Mouse (Mus musculus) embryonic facial prominence, embryonic 14.5 days (tissue): Measurements from ENCODE around the gene Plekhb1. TPM values are rescaled to one million over a fixed set of nuclear protein-coding genes. Genes with fewer than 3 reads are reported as not detected.

Experiments used
- ATAC-seq: fragments of 200-750 bp; cut with Nextera tagmentation; 2 replicates; pipeline ENCODE4 v1.8.0; 2017; ENCODE audit warnings: low read depth, moderate number of reproducible peaks, moderate TSS enrichment
- DNase-seq: peaks from one replicate; pipeline ENCODE4 v3.0.0-alpha.2; 2015; ENCODE audit warnings: low spot score
- H3K27ac ChIP-seq: fragments of 300-500 bp; sonication (generic); replicated peaks from 2 replicates; pipeline ENCODE4 v1.5.1; 2014; ENCODE audit warnings: low read depth, mild to moderate bottlenecking, low read length, moderate library complexity
- H3K27me3 ChIP-seq: fragments of 300-500 bp; sonication (generic); replicated peaks from 2 replicates; pipeline ENCODE4 v1.6.1; 2014; ENCODE audit warnings: low read length; ENCODE audit not compliant: control insufficient read depth, insufficient read depth
- H3K36me3 ChIP-seq: fragments of 300-500 bp; sonication (generic); 2 replicates; pipeline ENCODE4 v1.6.1; 2014; ENCODE audit warnings: low read length, mixed read lengths; ENCODE audit not compliant: control insufficient read depth, insufficient read depth
- H3K4me1 ChIP-seq: fragments of 300-500 bp; sonication (generic); 2 replicates; pipeline ENCODE4 v1.6.1; 2014; ENCODE audit warnings: antibody characterized with exemption, low read length; ENCODE audit not compliant: control insufficient read depth, insufficient read depth
- H3K4me2 ChIP-seq: fragments of 300-500 bp; sonication (generic); 2 replicates; pipeline ENCODE4 v1.6.1; 2014; ENCODE audit warnings: low read depth, mild to moderate bottlenecking, low read length, moderate library complexity, mixed read lengths
- H3K4me3 ChIP-seq: fragments of 300-500 bp; sonication (generic); 2 replicates; pipeline ENCODE4 v1.5.1; 2014; ENCODE audit warnings: low read depth, mild to moderate bottlenecking, low read length
- H3K9ac ChIP-seq: fragments of 300-500 bp; sonication (generic); 2 replicates; pipeline ENCODE4 v1.6.1; 2014; ENCODE audit warnings: low read depth, mild to moderate bottlenecking, low read length, moderate library complexity, mixed read lengths
- H3K9me3 ChIP-seq: fragments of 300-500 bp; sonication (generic); 2 replicates; pipeline ENCODE4 v1.6.1; 2016; ENCODE audit warnings: low read length; ENCODE audit not compliant: control insufficient read depth
- WGBS: fragments of 180-500 bp; shearing (Covaris S2); extraction: QIAGEN DNeasy Blood & Tissue Kit; methylation state at CpG from one replicate; pipeline ENCODE4 v1.1.7; 2014; 5-methylcytosine and 5-hydroxymethylcytosine counted together
- polyA plus RNA-seq: library from polyadenylated mRNA; unstranded; fragments of >200 nt; fragmentation: Nextera tagmentation; extraction: Ambion mirVana; gene quantifications from 2 replicates; pipeline ENCODE4 v1.2.1, GENCODE M21; 2014

Plekhb1 gene
- polyA plus RNA-seq, 1 experiment from 2014 or later: 12.3 TPM

GRCm38 (mm10) chr7:100608910-100609309 lies 53.3 kb downstream of the Plekhb1 start:
- Histone ChIP-seq H3K9ac (peak overlapping the region; percentile 95), H3K4me3 (peak overlapping the region; percentile 94), H3K36me3 (no peaks in the 10 kb centered on the region), H3K4me1 (peaks cover 12% of the 10 kb centered on the region), H3K27ac (peak overlapping the region; percentile 98; the same call in 1 of the 2 replicates), H3K9me3 (no peaks in the 10 kb centered on the region), H3K4me2 (peak overlapping the region; percentile 62), H3K27me3 (no peaks in the 10 kb centered on the region)
- ATAC-seq: no peak
- DNase-seq: no peak
- 23% methylated on average over 4 of the region's 4 CpGs for WGBS

- ATAC-seq (peak; percentile 20), DNase-seq (peak; percentile 56)
- Histone ChIP-seq H3K36me3 (no peaks in the 10 kb centered on the region), H3K4me2 (peak within 1 kb of the TSS; percentile 62), H3K27ac (peak within 1 kb of the TSS; percentile 98), H3K9me3 (no peaks in the 10 kb centered on the region), H3K4me3 (peak within 1 kb of the TSS; percentile 94), H3K4me1 (peaks cover 12% of the 10 kb centered on the region), H3K27me3 (no peaks in the 10 kb centered on the region), H3K9ac (peak within 1 kb of the TSS; percentile 95)
- WGBS: under 1% methylated on average over 25 of the region's 43 CpGs
Observed at GRCm38 (mm10) chr7:100608130-100608741, 54.0 kb downstream of the Plekhb1 start, which contains the start of gene Mrpl48. Gene Mrpl48, minus strand, starts transcription at chr7:100608301.

GRCm38 (mm10) chr7:100607214-100608129 lies 54.7 kb downstream of the Plekhb1 start, which contains the start of gene Rab6a:
Gene Rab6a, plus strand, starts transcription at chr7:100607410.
- H3K4me2 ChIP-seq: peak within 1 kb of the TSS; percentile 62
- WGBS: 3% methylated on average over 70 of the region's 105 CpGs
- peaks cover 12% of the 10 kb centered on the region for H3K4me1 ChIP-seq
- peak within 1 kb of the TSS; percentile 95 for H3K9ac ChIP-seq
- H3K36me3 ChIP-seq: no peaks in the 10 kb centered on the region
- no peaks in the 10 kb centered on the region for H3K27me3 ChIP-seq
- ATAC-seq (peak; percentile 97), DNase-seq (peak; percentile 100)
- no peaks in the 10 kb centered on the region for H3K9me3 ChIP-seq
- peak within 1 kb of the TSS; percentile 98 for H3K27ac ChIP-seq
- H3K4me3 ChIP-seq: peak within 1 kb of the TSS; percentile 94

GRCm38 (mm10) chr7:100600211-100600610 lies 62.0 kb downstream of the Plekhb1 start:
- WGBS: 73% methylated on average over 5 of the region's 5 CpGs
- Histone ChIP-seq H3K27ac (no peak overlapping the region), H3K4me2 (no peak overlapping the region), H3K36me3 (no peaks in the 10 kb centered on the region), H3K27me3 (no peaks in the 10 kb centered on the region), H3K4me3 (no peak overlapping the region), H3K9me3 (no peaks in the 10 kb centered on the region), H3K9ac (no peak overlapping the region), H3K4me1 (no peaks in the 10 kb centered on the region)
- DNase-seq (no peak), ATAC-seq (no peak)

- Histone ChIP-seq H3K27ac (no peak overlapping the region), H3K36me3 (no peaks in the 10 kb centered on the region), H3K4me1 (peaks cover 3% of the 10 kb centered on the region; the same call in 1 of the 2 replicates), H3K9ac (no peak overlapping the region), H3K27me3 (no peaks in the 10 kb centered on the region), H3K4me2 (no peak overlapping the region), H3K4me3 (no peak overlapping the region), H3K9me3 (no peaks in the 10 kb centered on the region)
- DNase-seq (no peak), ATAC-seq (no peak)
Observed at GRCm38 (mm10) chr7:100593349-100593748, 68.9 kb downstream of the Plekhb1 start.

Other genes with a start within 250 kb of the Plekhb1 start
- 0.20 and 0.24 TPM in 2 replicates for gene Ucp3, start 189.4 kb downstream of the Plekhb1 start, polyA plus RNA-seq
- gene Ucp2, start 169.1 kb downstream of the Plekhb1 start, polyA plus RNA-seq: 152 and 172 TPM in 2 replicates
- 3.0 and 4.7 TPM in 2 replicates for gene Dnajb13, start 147.5 kb downstream of the Plekhb1 start, polyA plus RNA-seq
- gene Coa4, start 125.3 kb downstream of the Plekhb1 start, polyA plus RNA-seq: 17.6 and 22.1 TPM in 2 replicates
- gene Rab6a, start 55.0 kb downstream of the Plekhb1 start, polyA plus RNA-seq: 130 and 136 TPM in 2 replicates
- 82.1 and 84.5 TPM in 2 replicates for gene Mrpl48, start 54.1 kb downstream of the Plekhb1 start, polyA plus RNA-seq
- gene Fam168a, start 44.2 kb upstream of the Plekhb1 start, polyA plus RNA-seq: 42.3 and 44.6 TPM in 2 replicates
- 4.1 and 4.6 TPM in 2 replicates for gene Relt, start 201.0 kb upstream of the Plekhb1 start, polyA plus RNA-seq